Mouse (Mus musculus) midbrain, embryonic 14.5 days (tissue): ENCODE data around the gene Kcnk3. TPM values are rescaled to one million over a fixed set of nuclear protein-coding genes. Genes with fewer than 3 reads are reported as not detected.

Experiments used
- ATAC-seq: fragments of 200-750 bp; cut with Nextera tagmentation; 2 replicates; pipeline ENCODE4 v1.8.0; 2017; ENCODE audit warnings: moderate number of reproducible peaks, moderate library complexity; ENCODE audit not compliant: low FRiP score, low TSS enrichment
- DNase-seq: peaks from one replicate; pipeline ENCODE4 v3.0.0-alpha.2; 2015
- H3K27ac ChIP-seq: fragments of 300-500 bp; sonication (generic); replicated peaks from 2 replicates; pipeline ENCODE4 v1.5.1; 2014; ENCODE audit warnings: mild to moderate bottlenecking, low read depth, low read length, moderate library complexity
- H3K27me3 ChIP-seq: fragments of 300-500 bp; sonication (generic); 2 replicates; pipeline ENCODE4 v1.6.1; 2014; ENCODE audit warnings: low read length, control low read depth, mixed read lengths; ENCODE audit not compliant: control insufficient read depth, insufficient read depth
- H3K36me3 ChIP-seq: fragments of 300-500 bp; sonication (generic); 2 replicates; pipeline ENCODE4 v1.6.1; 2014; ENCODE audit warnings: low read length, control low read depth; ENCODE audit not compliant: control insufficient read depth, insufficient read depth
- H3K4me1 ChIP-seq: fragments of 300-500 bp; sonication (generic); 2 replicates; pipeline ENCODE4 v1.6.1; 2014; ENCODE audit warnings: mild to moderate bottlenecking, antibody characterized with exemption, low read length, control low read depth; ENCODE audit not compliant: control insufficient read depth, insufficient read depth
- H3K4me2 ChIP-seq: fragments of 300-500 bp; sonication (generic); 2 replicates; pipeline ENCODE4 v1.6.1; 2014; ENCODE audit warnings: mild to moderate bottlenecking, low read length, moderate library complexity
- H3K4me3 ChIP-seq: fragments of 300-500 bp; sonication (generic); replicated peaks from 2 replicates; pipeline ENCODE4 v1.5.1; 2014; ENCODE audit warnings: low read depth, low read length
- H3K9ac ChIP-seq: fragments of 300-500 bp; sonication (generic); replicated peaks from 2 replicates; pipeline ENCODE4 v1.6.1; 2014; ENCODE audit warnings: mild to moderate bottlenecking, low read length, moderate library complexity
- H3K9me3 ChIP-seq: fragments of 300-500 bp; sonication (generic); 2 replicates; pipeline ENCODE4 v1.6.1; 2016; ENCODE audit warnings: low read length, control low read depth, mixed read lengths; ENCODE audit not compliant: control insufficient read depth
- WGBS: fragments of 180-500 bp; shearing (Covaris S2); extraction: QIAGEN DNeasy Blood & Tissue Kit; methylation state at CpG from one replicate; pipeline ENCODE4 v1.1.7; 2014; 5-methylcytosine and 5-hydroxymethylcytosine counted together
- polyA plus RNA-seq: library from polyadenylated mRNA; unstranded; fragments of >200 nt; fragmentation: Nextera tagmentation; extraction: Ambion mirVana; gene quantifications from 2 replicates; pipeline ENCODE4 v1.2.1, GENCODE M21; 2014

Kcnk3 gene
- polyA plus RNA-seq, 1 experiment from 2014 or later, result 4.7 TPM

DNA sequence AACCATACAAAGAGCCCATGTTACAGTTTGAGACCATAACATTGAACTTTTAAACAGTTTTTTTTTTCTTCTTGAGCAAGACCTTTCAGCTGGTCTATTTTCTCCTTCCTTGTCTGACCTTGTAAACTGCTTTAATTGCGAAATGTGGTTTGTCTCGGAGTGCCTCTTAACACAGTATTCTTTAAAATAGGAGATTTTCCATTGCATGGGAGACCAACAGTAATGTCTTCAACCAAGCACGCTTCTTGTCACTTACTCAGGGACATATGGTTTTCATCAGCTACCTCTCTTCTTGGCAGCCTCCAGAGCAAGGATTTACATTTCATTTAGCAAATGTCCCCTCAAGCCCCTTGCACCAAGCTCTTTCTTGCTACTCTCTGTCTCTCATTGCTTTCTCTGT is 31.7 kb upstream of the Kcnk3 start:
- H3K36me3 ChIP-seq, result no peaks in the 10 kb centered on the region
- no peak overlapping the region for H3K9ac ChIP-seq
- no peaks in the 10 kb centered on the region for H3K27me3 ChIP-seq
- no peaks in the 10 kb centered on the region for H3K4me1 ChIP-seq
- DNase-seq (no peak), ATAC-seq (no peak)
- H3K9me3 ChIP-seq, result no peaks in the 10 kb centered on the region
- no peak overlapping the region for H3K27ac ChIP-seq
- H3K4me3 ChIP-seq, result no peak overlapping the region
- no peak overlapping the region for H3K4me2 ChIP-seq
- 85% methylated on average over 3 of the region's 3 CpGs for WGBS

- no peak for DNase-seq
- Histone ChIP-seq H3K4me1 (no peaks in the 10 kb centered on the region), H3K36me3 (no peaks in the 10 kb centered on the region), H3K9ac (no peak overlapping the region), H3K4me3 (no peak overlapping the region), H3K9me3 (no peaks in the 10 kb centered on the region), H3K27me3 (no peaks in the 10 kb centered on the region), H3K4me2 (no peak overlapping the region), H3K27ac (no peak overlapping the region)
- WGBS, result 86% methylated on average over 3 of the region's 3 CpGs
- ATAC-seq, result no peak
Measured at GRCm38 (mm10) chr5:30559421-30559820, 28.5 kb upstream of the Kcnk3 start.

GRCm38 (mm10) chr5:30559986-30560493 is 27.9 kb upstream of the Kcnk3 start:
- no peak for ATAC-seq
- Histone ChIP-seq H3K4me1 (no peaks in the 10 kb centered on the region), H3K36me3 (no peaks in the 10 kb centered on the region), H3K9ac (no peak overlapping the region), H3K27me3 (no peaks in the 10 kb centered on the region), H3K4me3 (no peak overlapping the region), H3K27ac (no peak overlapping the region), H3K9me3 (no peaks in the 10 kb centered on the region), H3K4me2 (no peak overlapping the region)
- WGBS, result 35% methylated on average over 3 of the region's 3 CpGs
- no peak for DNase-seq

DNA sequence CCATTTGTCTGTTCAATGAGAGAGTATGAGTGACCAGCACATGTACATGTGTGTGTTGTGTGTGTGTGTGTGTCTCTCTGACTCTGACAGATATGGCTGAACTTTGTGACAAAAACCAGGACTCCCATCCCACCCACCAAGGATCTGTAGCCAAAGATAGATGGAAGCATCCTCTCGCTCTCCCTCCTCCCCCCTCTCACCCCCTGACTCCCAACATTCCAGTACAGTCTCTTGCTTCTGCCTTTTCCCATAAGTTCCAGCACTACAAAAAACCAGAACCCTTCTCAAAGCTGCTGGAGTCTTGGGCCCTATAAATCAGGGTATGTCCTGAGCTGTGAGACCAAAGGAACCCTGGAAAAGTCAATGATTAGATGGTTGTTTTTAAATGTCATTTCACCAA is 19.5 kb upstream of the Kcnk3 start:
- H3K4me1 ChIP-seq, result no peaks in the 10 kb centered on the region
- no peak overlapping the region for H3K27ac ChIP-seq
- ATAC-seq (no peak), DNase-seq (no peak)
- no peaks in the 10 kb centered on the region for H3K9me3 ChIP-seq
- H3K4me3 ChIP-seq, result no peak overlapping the region
- no peaks in the 10 kb centered on the region for H3K36me3 ChIP-seq
- WGBS, result 81% methylated on average over 1 of the region's 1 CpGs
- H3K27me3 ChIP-seq, result no peaks in the 10 kb centered on the region
- no peak overlapping the region for H3K9ac ChIP-seq
- H3K4me2 ChIP-seq, result no peak overlapping the region

DNA sequence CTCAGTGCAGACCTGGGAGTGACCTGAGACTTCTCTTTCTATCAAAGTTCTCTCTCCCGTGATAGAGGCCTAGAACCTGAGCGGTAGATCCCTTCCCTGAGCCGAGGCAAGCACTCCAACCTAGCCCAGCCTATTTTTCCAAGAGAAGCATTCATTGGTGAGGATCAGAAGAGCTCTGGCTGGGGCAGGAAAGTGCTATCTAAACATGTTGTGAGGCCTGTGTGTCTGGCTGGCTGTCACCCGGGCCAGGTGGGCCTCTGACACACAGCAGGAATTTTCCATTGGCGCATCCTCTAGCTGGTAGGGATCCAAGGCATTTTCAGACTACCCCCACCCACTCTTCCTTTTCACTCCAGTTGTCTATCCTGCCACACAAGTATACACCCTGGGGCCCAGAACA is 16.1 kb upstream of the Kcnk3 start:
- 85% methylated on average over 5 of the region's 5 CpGs for WGBS
- Histone ChIP-seq H3K9ac (no peak overlapping the region), H3K4me2 (no peak overlapping the region), H3K9me3 (no peaks in the 10 kb centered on the region), H3K27ac (no peak overlapping the region), H3K36me3 (no peaks in the 10 kb centered on the region), H3K4me3 (no peak overlapping the region), H3K27me3 (no peaks in the 10 kb centered on the region), H3K4me1 (no peaks in the 10 kb centered on the region)
- ATAC-seq, result no peak
- DNase-seq, result no peak

- Histone ChIP-seq H3K36me3 (no peaks in the 10 kb centered on the region), H3K4me1 (no peaks in the 10 kb centered on the region), H3K9me3 (no peaks in the 10 kb centered on the region), H3K27me3 (no peaks in the 10 kb centered on the region), H3K4me2 (no peak overlapping the region), H3K4me3 (no peak overlapping the region), H3K27ac (no peak overlapping the region), H3K9ac (no peak overlapping the region)
- DNase-seq, result no peak
- WGBS, result 92% methylated on average over 8 of the region's 8 CpGs
- no peak for ATAC-seq
Measured at GRCm38 (mm10) chr5:30574367-30574766, 13.6 kb upstream of the Kcnk3 start.

DNA sequence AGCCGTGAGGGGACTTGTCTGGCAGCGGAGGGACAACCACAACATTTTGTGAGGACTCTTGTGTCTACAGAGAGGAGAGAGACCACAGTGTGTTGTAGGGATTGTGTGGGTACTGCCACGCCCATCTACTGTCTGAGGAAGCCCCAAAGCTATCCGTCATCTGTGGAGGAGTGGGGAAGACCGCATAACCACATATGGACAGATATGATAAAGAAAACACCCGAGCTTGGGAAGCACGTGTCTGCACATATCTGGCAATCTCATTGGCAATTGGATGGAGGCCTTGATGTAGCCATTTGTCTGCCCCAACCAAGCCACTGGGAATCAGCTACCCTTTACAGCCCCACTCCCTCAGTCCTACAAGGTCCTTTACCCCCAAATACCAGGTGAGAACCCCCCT is 11.7 kb upstream of the Kcnk3 start:
- H3K36me3 ChIP-seq, result no peaks in the 10 kb centered on the region
- no peak overlapping the region for H3K4me3 ChIP-seq
- H3K9ac ChIP-seq, result no peak overlapping the region
- WGBS, result 79% methylated on average over 7 of the region's 7 CpGs
- ATAC-seq (no peak), DNase-seq (no peak)
- H3K4me1 ChIP-seq, result no peaks in the 10 kb centered on the region
- no peak overlapping the region for H3K27ac ChIP-seq
- no peak overlapping the region for H3K4me2 ChIP-seq
- no peaks in the 10 kb centered on the region for H3K27me3 ChIP-seq
- H3K9me3 ChIP-seq, result no peaks in the 10 kb centered on the region

DNA sequence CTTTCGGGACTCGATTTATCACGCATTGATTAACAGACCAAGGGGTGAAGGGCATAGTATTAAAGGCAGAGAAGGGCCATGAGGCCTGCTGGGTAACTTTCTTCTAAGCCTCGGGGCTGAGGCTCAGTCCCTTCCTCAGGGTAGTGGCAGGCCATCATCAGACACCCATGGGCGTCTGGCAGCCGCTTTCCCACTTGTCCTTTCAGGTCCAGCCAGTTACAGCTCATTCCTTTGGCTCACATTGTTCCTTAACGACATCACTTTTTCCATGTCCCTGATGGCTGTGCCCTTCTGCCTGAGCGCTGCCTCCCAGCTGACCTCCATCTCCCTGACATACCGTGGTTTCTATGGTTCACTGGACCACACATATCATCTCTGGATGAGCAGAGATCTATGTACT is 10.7 kb upstream of the Kcnk3 start:
- ATAC-seq (no peak), DNase-seq (no peak)
- Histone ChIP-seq H3K4me3 (no peak overlapping the region), H3K4me1 (no peaks in the 10 kb centered on the region), H3K4me2 (no peak overlapping the region), H3K27me3 (no peaks in the 10 kb centered on the region), H3K9me3 (no peaks in the 10 kb centered on the region), H3K27ac (no peak overlapping the region), H3K36me3 (no peaks in the 10 kb centered on the region), H3K9ac (no peak overlapping the region)
- 76% methylated on average over 9 of the region's 9 CpGs for WGBS

DNA sequence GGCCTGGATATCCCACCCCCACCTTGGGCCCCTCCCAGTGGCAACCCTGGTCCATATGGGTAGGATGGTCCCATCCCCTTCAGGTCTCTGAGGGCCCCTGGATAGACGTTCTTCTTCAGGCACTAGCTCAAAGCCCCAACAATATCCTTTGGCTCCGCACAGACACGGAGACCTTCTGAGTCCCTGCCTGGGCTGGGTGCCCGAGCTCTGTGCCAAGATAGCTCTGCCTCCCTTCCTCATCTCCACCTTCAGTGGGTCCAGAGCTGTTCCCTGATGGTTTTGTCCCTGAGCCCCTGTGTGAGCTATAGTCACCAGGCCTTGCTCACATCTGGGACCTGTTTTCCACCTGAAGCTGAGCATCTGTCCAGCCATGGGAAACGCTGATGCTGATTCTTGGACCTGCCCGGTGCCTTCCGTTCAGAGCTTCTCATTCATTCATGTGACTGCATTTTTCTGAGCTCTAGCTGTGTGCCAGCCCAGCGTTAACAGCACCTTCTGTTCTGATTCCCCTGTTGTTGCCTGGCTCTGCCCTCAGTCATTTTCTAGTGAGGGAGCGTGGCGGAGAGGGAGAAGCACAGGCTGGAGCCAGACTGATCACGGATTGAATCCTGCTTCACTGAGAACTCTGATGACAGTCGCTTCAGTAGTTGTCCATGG is 10.2 kb upstream of the Kcnk3 start:
- WGBS, result 82% methylated on average over 12 of the region's 12 CpGs
- no peaks in the 10 kb centered on the region for H3K4me1 ChIP-seq
- H3K36me3 ChIP-seq, result no peaks in the 10 kb centered on the region
- DNase-seq (no peak), ATAC-seq (no peak)
- no peaks in the 10 kb centered on the region for H3K9me3 ChIP-seq
- H3K4me2 ChIP-seq, result no peak overlapping the region
- H3K4me3 ChIP-seq, result no peak overlapping the region
- H3K27me3 ChIP-seq, result no peaks in the 10 kb centered on the region
- H3K27ac ChIP-seq, result no peak overlapping the region
- no peak overlapping the region for H3K9ac ChIP-seq
